Mouse (Mus musculus): ENCODE measurements around the gene S1pr4.

The S1pr4 gene

DNA sequence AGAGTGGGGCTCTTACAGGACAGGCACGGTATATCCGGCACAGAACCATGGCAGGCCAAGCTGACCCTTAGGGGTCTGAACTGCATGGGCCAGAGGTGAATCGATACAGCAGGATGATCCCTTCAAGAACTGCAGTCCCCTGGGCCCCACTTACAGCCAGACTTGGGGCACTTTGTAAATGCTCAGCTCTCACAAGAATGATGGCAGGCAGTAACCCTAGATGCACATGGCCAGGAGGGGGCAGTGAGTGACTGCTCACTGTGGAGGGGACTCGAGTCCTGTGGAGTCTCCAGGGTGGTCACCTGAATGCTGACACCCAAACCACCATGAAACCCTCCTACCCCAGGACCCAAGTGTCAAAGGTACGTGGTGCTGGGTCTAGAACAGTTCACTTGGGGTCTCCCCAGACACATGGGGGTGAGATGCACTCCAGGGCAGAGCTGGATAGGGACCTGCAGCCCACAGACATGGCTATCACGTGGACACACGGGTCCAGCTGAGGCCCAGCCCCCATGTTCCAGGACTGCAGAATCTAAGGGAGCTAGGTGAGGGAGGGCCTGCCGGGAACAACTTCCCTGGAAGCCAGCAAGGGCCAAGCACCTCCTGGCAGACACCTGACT is 6.2 kb downstream of the S1pr4 start:
- no peak for DNase-seq (ENCODE audit: low read depth, low spot score)

DNA sequence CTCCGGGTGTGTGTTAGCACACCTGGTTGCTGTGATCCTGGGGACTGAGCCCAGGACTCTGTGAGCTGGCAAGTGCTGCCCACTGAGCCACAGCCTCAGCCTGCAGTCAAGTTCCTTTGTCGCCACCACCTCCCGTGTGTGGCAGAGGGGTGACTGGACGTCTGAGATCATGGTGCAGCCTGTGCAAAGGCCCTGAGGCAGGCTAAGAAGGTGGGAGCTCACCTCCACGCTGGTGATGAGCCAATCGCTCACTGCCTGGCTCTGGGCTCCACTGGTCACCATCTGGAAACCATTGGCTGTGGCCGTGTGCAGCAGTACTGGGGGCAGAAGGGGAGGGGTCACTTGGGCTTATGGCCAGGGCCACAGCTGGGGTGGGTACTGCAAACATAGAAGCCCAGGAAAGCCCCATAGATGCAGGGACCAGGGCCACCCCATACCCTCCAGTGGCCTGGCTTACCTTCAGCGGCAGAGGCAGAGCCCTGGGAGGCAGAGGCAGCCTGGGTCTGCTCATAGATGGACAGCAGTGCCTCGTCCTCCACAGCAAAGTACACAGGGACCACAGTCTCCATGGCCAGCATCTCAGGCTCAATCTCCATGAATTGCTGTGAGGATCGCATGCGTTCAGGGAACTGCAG is 7.2 kb downstream of the S1pr4 start:
- no peak for DNase-seq (ENCODE audit: low read depth, low spot score)

DNA sequence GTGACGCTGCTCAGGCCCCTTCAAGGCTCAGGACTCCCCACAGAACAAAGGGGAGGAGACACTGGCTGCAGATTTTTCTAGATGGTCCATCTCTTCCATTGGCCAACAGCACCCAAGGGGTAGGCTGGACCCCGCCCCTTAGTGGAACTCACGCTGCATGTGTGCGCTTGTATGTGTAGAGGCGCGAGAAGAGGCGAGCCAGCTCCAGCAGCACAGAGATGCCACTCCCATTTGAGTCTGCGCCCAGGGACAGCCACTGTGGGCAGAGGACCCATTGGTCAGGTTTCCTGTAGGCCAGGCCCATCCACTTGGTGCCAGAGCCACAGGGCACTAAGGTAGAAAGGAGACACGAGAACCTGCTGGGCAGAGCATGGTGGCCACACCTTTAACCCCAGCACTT is 8.9 kb downstream of the S1pr4 start:
- DNase-seq (ENCODE audit: low read depth, low spot score) = no peak

DNA sequence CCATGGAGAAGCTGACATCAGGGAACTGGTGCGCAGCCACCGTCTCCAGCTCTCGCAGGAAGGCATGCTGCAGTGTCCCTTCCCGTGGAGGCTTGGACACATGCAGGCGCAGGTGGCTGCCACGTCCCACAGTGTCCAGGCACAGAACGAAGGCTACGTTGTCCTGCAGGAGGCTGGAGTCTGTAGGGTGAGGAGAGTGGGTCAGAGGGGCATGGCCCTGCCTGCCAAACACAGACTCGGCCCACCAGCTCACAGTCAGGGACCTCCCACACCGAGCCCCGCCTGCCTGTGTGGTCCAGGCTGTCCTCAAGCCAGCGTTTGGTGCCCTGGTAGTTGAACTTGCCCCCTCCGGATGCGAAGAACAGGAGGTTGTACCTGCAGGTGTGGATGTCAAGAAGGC is 10.0 kb downstream of the S1pr4 start:
- DNase-seq (ENCODE audit: low read depth, low spot score) = no peak

DNA sequence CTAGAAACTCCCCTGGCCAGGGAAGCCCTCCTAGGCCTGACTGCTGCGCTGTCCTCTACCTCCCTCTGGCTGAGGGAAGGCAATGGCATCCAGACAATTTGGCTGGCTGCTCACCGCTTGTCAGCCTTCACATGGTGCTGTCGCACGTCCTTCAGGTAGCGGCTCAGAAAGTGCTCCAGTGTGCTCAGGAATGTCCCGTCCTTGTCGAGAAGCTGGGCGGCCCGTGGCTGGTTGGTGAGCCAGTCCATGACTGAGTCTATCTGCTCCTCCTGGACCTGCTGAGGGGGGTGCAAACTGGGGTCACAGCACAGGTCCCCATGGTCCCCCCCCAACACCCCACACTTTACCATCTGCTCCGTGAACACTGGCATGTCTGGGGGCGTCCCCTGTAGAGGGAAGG is 11.9 kb downstream of the S1pr4 start:
- DNase-seq (ENCODE audit: low read depth, low spot score) = no peak

DNA sequence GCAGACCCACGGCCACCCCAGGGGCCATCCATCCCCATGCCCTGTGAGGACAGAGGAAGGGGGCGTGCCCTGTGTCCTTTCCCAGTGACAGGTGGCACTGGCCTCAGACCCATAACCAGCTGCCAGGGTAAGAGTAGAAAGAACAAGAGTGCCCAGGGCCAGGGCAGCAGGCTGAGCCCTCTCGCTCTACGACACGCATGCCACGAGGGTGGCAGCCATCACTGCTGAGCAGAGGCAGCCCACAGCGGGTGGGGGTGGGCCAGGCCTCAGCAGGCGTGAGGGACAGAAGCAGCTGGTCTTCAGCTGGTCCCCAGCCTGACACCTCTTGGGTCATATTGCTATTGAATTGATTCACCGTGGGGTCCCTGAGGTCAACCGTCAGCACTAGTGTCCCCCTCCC is 13.4 kb downstream of the S1pr4 start:
- no peak for DNase-seq (ENCODE audit: low read depth, low spot score)

DNA sequence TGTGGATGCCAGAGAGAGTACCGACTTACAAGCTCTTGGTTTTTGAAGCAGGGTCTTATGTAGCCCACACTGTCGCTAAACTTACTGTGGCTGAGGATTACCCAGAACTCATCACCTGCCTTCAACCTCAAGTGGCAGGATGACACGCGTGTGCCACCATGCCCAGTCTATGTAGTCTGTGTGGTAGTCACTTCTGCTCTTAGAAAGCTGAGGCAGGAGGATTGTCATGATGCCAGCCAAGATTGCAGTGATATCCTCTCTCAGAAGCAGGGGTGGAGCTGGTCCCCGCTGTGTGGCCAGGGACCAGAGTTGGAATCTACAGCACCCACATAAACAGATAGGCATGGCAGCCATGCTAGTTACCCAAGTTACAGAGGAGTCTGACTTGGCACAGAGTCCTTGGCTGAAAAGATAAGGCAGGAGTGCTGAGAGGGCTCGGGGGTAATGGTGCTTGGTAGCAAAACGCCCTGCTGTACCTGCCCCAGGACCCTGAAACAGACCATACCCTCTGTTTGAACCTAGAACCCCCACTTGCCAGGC is 14.4 kb downstream of the S1pr4 start:
- DNase-seq (ENCODE audit: low read depth, low spot score) = no peak

DNA sequence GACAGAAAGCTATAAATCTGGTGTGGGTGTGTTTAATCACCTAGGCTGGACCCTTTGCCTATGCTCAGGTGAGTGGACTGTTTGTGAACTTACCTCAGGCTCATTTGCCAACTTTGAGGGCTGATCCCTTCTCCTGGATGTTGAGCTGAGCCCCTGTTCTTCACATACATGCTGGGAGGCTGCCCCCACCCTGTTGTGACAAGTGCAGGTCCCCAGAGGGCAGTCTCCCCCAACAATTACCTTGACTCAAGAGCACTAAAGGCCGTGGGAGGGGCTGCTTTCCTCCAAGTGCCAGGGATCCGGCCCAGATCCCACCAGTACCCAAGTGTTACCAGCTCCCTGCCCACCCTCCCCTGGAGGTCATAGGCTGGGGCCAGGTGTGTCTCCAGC is 14.9 kb downstream of the S1pr4 start:
- no peak for DNase-seq (ENCODE audit: low read depth, low spot score)

DNA sequence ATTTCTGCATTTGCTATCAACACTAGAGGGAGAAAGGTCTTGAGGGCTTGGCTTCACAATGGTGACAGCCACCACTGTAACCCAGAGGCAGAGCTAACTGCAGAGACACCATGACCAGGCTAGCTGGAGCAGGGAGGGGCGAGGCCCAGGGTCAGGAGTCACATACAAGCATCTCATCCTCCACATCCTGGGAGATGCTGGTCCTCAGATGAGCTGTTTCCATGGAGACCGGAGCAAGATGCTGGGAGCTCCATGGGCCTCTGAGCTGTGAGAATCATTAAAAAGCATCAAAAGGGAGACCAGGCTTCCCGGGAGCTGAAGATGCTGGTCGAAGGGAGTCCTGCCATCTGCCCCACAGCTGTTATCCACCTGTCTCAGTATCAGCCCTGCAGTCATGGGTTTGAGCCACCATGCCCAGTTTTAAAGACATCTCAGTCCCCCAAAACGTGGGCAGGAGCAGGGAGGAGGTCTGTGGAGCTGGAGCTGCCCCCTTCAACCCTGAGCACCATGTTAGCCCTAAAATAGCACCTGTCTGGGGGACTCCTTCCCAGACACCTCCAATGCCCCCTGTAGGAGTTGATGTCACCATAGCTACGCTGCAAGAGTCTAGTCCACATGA is 15.4 kb downstream of the S1pr4 start:
- peak; percentile 39 for DNase-seq (ENCODE audit: low read depth, low spot score)

DNA sequence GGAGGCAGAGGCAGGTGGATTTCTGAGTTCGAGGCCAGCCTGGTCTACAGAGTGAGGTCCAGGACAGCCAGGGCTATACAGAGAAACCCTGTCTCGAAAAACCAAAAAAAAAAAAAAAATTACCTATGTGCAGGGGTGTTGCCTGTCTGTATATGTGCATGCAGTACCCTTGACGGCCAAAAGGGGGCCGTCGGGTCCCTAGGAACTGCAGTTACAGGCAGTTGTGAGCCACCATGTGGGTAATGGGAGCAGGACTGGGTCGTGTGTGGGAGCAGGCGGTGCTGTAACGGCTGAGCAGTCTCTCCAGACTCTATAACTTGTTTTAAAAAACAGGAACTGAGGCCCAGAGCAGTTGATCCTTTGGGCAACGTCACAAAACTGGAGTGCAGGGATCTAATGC is 15.9 kb downstream of the S1pr4 start:
- peak; percentile 77 for DNase-seq (ENCODE audit: low read depth, low spot score)

DNA sequence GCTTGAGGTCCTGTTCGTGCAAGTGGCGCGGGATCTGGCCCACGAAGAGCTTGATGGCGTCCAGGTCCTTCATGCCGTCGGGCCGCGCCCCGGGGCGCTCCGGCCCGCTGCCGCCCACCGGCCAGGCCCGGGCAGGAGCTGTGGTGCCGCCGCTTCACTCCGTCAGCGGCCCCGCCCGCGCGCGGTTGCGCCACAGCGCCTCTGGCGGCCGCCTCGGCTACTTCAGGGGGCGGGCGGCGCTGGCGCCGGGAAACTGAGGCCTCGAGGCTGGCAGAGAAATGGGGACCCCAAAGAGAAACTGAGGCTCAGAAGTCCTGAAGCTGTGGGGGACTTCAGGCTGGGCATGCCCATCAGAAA is 17.4 kb downstream of the S1pr4 start, which contains the start of gene Celf5:
TSS of gene Celf5 (minus strand) at position 177 of the 357 bp plus-strand sequence.
- peak; percentile 52 for DNase-seq (ENCODE audit: low read depth, low spot score)

DNA sequence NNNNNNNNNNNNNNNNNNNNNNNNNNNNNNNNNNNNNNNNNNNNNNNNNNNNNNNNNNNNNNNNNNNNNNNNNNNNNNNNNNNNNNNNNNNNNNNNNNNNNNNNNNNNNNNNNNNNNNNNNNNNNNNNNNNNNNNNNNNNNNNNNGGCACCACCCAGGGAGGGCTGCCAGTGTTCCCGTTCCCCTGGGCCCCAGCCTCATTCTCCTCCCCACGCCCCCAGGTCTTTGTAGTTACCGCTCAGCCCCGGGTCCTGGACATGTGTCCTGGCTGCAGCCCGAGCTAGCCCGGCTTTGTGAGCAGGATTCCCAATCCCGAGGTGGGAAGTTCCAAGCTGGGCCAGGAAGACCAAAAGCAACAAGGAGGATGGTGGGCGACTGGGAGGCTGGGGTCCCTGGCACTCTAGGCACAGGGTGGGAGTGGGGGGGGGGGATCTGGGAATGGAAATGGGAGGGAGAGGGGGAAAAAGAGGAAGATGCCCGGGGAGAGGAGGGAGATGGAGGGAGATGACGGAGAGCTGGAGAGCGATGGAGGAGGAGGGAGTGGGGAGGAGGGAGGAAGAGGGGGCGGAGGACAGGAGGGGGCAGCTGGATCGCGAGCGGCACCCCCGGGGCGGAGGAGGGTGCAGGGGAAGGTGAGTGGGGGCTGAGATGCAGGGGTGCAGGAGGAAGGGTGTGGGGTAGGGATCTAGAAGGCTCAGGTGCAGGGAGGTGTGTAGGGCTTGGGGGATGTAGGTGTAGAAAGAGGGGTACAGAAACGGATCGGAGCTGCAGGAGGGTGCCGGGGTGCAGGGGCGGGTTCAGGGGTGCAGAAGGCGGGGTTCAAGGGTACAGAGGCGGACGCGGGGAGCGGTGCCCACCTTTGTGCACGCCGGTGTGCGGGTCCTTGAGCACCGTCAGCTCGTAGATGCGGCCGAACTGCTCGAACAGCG is 18.1 kb downstream of the S1pr4 start:
- DNase-seq (ENCODE audit: low read depth, low spot score) = no peak

DNA sequence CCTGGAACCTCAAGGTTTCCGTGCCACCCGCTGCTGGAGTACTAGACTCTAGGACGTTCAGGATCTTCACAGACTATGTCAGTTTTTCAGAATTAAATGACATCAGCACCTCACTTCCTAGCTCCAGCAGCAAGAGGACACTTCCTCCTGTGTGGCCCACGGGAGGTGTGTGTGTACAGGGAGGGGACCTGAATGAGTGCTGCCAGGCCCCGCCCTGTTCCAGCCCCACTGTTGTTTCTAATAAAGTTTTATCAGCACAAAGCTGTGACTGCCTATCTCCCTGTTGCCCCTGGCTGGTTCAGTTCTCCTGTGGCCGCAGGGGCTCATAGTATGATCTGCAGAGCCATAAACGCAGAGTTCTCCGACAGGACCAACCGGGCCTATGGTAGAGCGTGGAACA is 25.5 kb downstream of the S1pr4 start:
- DNase-seq (ENCODE audit: low read depth, low spot score) = no peak

DNA sequence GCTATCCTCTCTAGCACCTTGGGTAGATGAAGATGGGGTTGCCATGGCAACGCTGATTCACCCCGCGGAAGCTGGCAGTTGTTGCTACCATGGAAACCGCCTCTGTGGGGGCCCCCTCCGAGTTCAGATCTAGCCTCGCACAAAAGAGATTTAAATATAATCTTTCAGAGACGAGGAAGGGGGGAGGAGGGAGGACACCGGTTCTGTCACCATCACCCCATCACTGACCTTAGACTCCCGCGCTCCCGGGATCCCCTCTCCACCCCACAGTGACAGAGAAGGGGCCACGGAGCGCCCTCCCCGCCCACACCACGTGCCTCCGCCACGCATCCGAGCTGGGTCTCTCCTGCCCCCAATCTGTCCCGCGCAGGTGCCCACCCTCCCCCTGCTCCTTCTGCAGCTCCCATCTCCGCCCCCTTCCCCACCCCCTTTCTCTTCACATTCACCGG is 26.9 kb downstream of the S1pr4 start:
- peak; percentile 76 for DNase-seq (ENCODE audit: low read depth, low spot score)

DNA sequence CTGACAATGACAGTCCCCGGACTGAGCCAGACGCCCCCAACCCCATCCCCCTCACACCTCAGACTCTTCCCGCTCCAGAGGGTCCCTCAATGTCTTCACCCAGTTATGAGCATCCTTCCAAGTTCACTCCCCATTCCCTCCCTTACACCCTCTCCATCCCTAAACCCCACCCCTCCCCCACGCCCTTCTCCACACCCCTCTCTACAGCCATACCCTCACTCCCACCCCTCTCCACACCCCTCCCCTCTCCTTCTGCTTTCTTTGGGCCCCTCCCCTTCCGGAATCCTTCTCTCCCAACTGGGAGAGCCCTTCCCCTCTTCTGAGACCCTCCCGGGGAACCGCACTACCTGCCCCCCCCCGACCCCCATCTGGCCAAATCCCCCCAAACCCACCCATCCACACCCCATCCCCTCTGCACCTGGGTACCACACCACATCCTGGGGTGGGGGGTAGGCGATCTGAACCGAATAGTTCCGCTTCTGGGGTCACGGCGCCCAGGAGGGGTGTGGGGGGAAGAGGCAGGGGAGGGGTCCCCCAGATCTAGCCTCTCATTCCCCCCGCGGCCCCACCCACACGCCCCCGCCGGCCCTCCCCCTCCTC is 27.4 kb downstream of the S1pr4 start:
- DNase-seq (ENCODE audit: low read depth, low spot score) = no peak

DNA sequence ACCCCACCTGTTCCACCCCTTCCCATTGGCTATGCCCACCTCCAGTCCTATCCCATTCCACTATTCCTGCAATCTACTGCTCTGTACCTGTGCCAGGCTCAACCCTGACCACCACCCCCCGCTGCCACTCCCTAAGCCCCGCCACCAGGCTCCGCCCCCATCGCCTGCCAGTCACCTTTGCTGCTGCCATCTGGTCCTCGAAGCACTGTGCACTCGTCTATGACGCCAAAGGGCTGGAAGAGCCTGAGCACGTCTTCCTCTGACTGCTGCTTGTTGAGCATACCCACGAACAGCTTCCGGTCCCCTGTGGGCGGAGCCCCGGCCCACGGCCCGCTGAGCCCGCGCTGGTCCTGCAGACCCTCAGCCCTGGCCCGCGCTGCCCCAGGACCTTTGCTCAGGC is 29.5 kb downstream of the S1pr4 start:
- DNase-seq (ENCODE audit: low read depth, low spot score) = no peak

DNA sequence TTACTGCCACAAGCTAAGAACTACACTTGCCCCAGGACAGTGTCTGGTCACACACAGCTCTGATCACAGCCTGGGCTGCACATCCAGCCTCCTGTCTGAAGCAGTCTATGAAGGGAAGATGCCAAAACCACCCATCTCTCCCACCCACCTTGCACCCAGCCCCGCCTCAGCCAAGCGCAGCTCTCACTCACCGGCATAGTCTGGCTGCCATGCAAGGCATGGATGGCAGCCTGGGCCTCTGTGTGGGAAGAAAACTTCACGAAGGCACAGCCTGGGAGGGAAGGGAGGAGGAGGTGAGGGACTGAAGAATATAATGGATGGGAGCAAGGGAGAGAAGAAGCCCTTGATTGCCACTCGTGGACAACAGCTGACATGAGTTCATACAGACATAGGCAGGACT is 30.7 kb downstream of the S1pr4 start:
- DNase-seq (ENCODE audit: low read depth, low spot score) = no peak

DNA sequence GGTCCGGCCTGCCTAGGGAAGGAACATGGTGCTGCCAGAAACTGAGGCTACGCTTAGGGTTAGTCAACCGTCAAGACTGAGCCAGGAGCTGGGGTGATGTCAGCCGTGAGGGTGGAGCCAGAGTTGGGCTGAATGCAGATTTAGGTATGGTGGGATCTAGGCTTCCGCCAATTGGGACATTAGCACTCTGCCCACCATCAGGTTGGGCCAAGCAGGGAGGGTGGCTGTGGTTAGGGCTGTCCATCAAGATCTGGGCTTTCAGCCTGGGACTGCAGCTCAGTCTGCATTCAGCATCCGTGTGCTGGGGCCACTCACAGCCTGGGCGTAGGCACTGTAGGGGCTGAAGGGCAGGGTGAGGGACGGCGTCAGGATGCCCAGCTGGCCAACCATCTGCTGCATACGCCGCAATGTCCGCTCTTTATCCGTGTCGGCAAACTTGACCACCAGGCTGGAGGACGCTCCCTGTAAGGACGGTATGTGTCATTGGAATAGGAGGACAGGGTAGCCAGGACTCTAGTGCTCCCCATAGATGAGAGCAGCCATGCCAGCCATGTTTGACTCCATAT is 32.2 kb downstream of the S1pr4 start:
- DNase-seq (ENCODE audit: low read depth, low spot score) = no peak

DNA sequence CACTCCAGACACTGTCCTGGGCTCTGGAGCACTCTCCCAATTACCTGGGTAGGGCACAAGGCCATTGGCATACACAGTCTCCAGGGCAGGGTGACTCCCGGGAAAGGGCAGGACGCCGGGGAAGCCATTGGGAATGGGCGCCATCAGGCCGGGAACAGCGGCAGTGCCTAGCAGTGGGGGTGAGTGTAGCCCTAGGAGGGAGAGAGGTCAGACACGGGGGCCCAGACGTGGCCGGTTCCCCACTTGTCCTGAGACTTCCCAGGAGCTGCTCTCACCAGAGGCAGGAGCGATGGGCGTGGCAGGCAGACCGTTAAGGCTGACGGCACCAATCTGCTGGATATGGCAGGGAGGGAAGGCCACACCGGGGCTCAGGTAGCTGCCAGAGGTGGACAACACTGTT is 33.1 kb downstream of the S1pr4 start:
- no peak for DNase-seq (ENCODE audit: low read depth, low spot score)

DNA sequence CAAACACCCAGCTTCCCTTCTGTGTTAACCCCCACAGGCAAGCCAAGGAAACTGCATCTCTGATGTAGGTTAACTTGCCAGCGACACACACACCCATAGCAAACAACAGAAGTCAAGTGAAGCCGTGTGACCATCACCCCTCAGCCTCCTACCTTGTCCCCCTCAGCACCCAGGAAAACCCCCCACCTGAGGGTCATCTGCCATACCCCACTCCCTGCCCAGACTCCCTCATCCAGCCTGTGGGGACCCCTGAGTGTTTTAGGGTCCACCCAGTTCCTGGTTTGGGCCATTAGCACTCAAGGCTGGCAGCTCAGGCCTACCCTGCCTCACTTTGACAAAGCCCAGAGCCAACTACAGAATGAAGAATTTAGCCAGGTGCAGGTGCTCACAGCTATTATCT is 33.9 kb downstream of the S1pr4 start:
- DNase-seq (ENCODE audit: low read depth, low spot score) = no peak

DNA sequence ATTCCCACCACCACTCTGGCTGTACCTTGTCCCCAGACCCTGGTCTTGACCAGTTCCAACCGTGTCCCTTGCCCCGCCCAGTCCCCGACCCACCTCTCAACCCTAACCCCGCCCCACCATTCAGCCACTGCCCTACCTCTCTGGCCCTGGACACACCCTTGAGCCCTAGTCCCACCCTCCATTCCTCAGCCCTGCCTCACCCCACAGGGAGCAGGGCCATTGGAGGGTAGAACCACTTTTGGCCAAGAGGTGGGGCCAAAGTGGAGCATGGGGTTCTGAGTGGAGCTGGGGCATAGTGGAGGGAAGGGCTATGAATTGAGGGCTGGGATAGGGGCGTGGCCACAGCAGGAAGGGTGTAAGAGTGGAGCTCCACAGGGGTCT is 34.7 kb downstream of the S1pr4 start:
- DNase-seq (ENCODE audit: low read depth, low spot score) = no peak

All from mesoderm, embryonic 11.5 days (tissue).